Mouse (Mus musculus) embryonic fibroblast, embryonic 13.5 days (primary cell): ENCODE results near the gene Steap4. TPM values are rescaled to one million over a fixed set of nuclear protein-coding genes. Genes with fewer than 3 reads are reported as not detected.
"Not testable (repeated sequence)": the region's sequence is repeated elsewhere in the genome, so short reads cannot be mapped to it uniquely, and the experiment has no call there.

Experiments
- H3K27ac ChIP-seq: 2 replicates; pipeline ENCODE4 v1.5.1; 2012; ENCODE audit warnings: low read length, control low read depth, inconsistent platforms; ENCODE audit not compliant: insufficient read depth
- H3K4me1 ChIP-seq: 2 replicates; pipeline ENCODE4 v1.6.1; 2011; ENCODE audit warnings: low read length; ENCODE audit not compliant: control insufficient read depth, insufficient read depth
- H3K4me3 ChIP-seq: 2 replicates; pipeline ENCODE4 v1.5.1; 2011; ENCODE audit warnings: mild to moderate bottlenecking, control low read depth, low read length; ENCODE audit not compliant: insufficient read depth
- CTCF ChIP-seq: IDR thresholded peaks from 2 replicates; pipeline ENCODE4 v1.5.1; 2011; ENCODE audit warnings: mild to moderate bottlenecking, control low read depth, low read length, moderate library complexity, borderline replicate concordance; ENCODE audit not compliant: insufficient read depth
- POLR2A ChIP-seq: IDR thresholded peaks from 2 replicates; pipeline ENCODE4 v1.6.1; 2011; ENCODE audit warnings: low read depth, mild to moderate bottlenecking, control low read depth, low read length, moderate library complexity
- polyA plus RNA-seq: library from polyadenylated mRNA; stranded (reverse); fragments of >200 nt; gene quantifications from 2 replicates; pipeline ENCODE4 v1.2.4, GENCODE M21; 2011; ENCODE audit warnings: low read depth; ENCODE audit not compliant: missing spikeins, insufficient read length

Gene Steap4
- 0.15 and 0.86 TPM in 2 replicates for polyA plus RNA-seq

- H3K4me1 ChIP-seq, result no peaks in the 10 kb centered on the region
- no peak within 1 kb of the TSS for H3K4me3 ChIP-seq
- H3K27ac ChIP-seq, result no peak within 1 kb of the TSS
- TF ChIP-seq CTCF (no peak), POLR2A (no peak)
Measured at GRCm38 (mm10) chr5:7960176-7960575, at the start of gene Steap4. Gene Steap4, plus strand, starts transcription at chr5:7960457.

- Histone ChIP-seq H3K4me3 (no peak overlapping the region), H3K4me1 (no peaks in the 10 kb centered on the region), H3K27ac (no peak overlapping the region)
- TF ChIP-seq POLR2A, result no peak
- TF ChIP-seq CTCF, result no peak
Measured at GRCm38 (mm10) chr5:7911975-7912374, 48.3 kb upstream of the Steap4 start.

GRCm38 (mm10) chr5:7917501-7918295, 42.6 kb upstream of the Steap4 start:
- Histone ChIP-seq H3K4me3 (no peak overlapping the region), H3K4me1 (no peaks in the 10 kb centered on the region), H3K27ac (no peak overlapping the region)
- TF ChIP-seq POLR2A, result no peak
- no peak for TF ChIP-seq CTCF

GRCm38 (mm10) chr5:7918296-7918579, 42.0 kb upstream of the Steap4 start:
- H3K4me3 ChIP-seq, result no peak overlapping the region
- no peak overlapping the region for H3K27ac ChIP-seq
- H3K4me1 ChIP-seq, result no peaks in the 10 kb centered on the region
- TF ChIP-seq CTCF (no peak), POLR2A (no peak)

- H3K4me3 ChIP-seq, result no peak overlapping the region
- no peak overlapping the region for H3K27ac ChIP-seq
- TF ChIP-seq CTCF, result no peak
- TF ChIP-seq POLR2A, result no peak
- no peaks in the 10 kb centered on the region for H3K4me1 ChIP-seq
Measured at GRCm38 (mm10) chr5:7919681-7920080, 40.6 kb upstream of the Steap4 start.

GRCm38 (mm10) chr5:7922751-7923150, 37.5 kb upstream of the Steap4 start:
- Histone ChIP-seq H3K4me1 (no peaks in the 10 kb centered on the region), H3K27ac (no peak overlapping the region), H3K4me3 (no peak overlapping the region)
- TF ChIP-seq CTCF, result no peak
- no peak for TF ChIP-seq POLR2A

- no peaks in the 10 kb centered on the region for H3K4me1 ChIP-seq
- TF ChIP-seq CTCF, result no peak
- no peak for TF ChIP-seq POLR2A
- no peak overlapping the region for H3K27ac ChIP-seq
- H3K4me3 ChIP-seq, result no peak overlapping the region
Measured at GRCm38 (mm10) chr5:7923666-7924065, 36.6 kb upstream of the Steap4 start.

- H3K4me3 ChIP-seq, result no peak overlapping the region
- TF ChIP-seq POLR2A, result no peak
- TF ChIP-seq CTCF, result no peak
- no peak overlapping the region for H3K27ac ChIP-seq
- H3K4me1 ChIP-seq, result no peaks in the 10 kb centered on the region
Measured at GRCm38 (mm10) chr5:7932234-7933221, 27.7 kb upstream of the Steap4 start.

GRCm38 (mm10) chr5:7933495-7933894, 26.8 kb upstream of the Steap4 start:
- H3K4me1 ChIP-seq, H3K27ac ChIP-seq, H3K4me3 ChIP-seq: not testable (repeated sequence)
